Mouse (Mus musculus): ENCODE measurements around the gene St5.

- TF ChIP-seq CTCF (IDR thresholded peaks at IDR 0.05; ENCODE audit: control insufficient read depth, insufficient read depth, low read length) (no peak), POLR2A (IDR thresholded peaks at IDR 0.05; ENCODE audit: borderline replicate concordance, control insufficient read depth, low read depth, low read length) (no peak)
Observed at GRCm38 (mm10) chr7:109566841-109567768, 136.3 kb downstream of the St5 start.

Data from bone marrow, adult 2 months (tissue).